Mouse (Mus musculus): Measurements from ENCODE around the gene Epha1.

DNA sequence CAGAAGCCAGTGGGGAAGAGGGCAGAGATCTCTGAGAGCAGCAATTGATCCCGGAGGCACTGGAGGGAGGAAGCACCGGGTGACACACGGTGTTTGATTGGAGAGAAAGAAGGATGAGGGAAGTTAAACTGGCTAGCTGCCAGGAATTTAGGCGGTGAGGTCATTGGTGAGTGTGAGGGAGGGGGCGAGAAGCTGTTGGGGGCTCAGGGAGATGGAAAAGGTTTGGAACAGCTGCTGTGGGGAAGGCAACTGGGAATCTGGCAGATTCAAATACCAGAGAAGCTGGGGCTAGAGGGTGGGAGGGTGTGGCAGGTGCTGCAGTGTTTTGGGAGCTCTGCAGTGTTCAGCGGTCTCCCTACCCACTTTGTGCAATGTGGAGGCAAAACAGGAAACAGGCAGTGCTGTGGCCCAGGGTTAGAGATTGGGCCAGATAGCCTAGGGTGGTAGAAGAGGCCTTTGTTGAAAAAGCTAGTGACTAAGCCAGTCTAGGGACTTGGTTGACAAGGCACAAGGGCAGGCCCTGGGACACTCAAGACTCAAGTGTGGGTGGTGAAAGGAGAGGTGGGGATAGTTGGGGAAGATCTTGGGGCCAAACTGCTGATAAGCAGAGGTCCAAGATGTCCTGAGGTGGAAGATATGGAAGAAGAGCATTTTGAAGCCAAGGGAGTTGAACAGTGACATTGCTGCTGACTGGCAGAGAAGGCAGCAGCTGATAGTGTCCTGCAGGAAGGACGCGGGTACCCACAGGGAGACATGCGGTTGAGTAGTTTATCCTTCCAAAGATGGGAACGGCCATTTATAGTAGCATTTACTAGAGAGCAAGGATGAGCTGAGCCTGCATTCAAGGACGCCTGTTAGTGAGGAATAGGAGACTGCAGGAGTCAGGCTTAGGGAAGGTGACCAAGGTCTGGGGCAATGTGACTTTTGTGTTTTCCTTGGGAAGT lies 18.7 kb downstream of the Epha1 start:
- TF ChIP-seq E2F4 (IDR thresholded peaks at IDR 0.05; ENCODE audit: insufficient read depth) (no peak), REST (IDR thresholded peaks at IDR 0.05; ENCODE audit: insufficient read depth, insufficient read length) (no peak)

Measured in myocyte (in vitro differentiated cells).